Mouse (Mus musculus) cerebellum, adult 2 months (tissue): ENCODE measurements around the gene Fam163b. TPM values are rescaled to one million over a fixed set of nuclear protein-coding genes. Genes with fewer than 3 reads are reported as not detected.

Source experiments
- DNase-seq, 2 experiments: peaks; one replicate each; pipeline ENCODE4 v3.0.0; 2021
- H3K27ac ChIP-seq: fragments of 200-500 bp; 2 replicates; pipeline ENCODE4 v1.5.1; 2012; ENCODE audit warnings: low read length, control low read depth, inconsistent platforms; ENCODE audit not compliant: insufficient read depth
- H3K27me3 ChIP-seq: fragments of 200-500 bp; 2 replicates; pipeline ENCODE4 v1.6.1; 2012; ENCODE audit warnings: inconsistent platforms, mild to moderate bottlenecking, low read length, moderate library complexity; ENCODE audit not compliant: control insufficient read depth, insufficient read depth
- H3K4me1 ChIP-seq: fragments of 200-500 bp; 2 replicates; pipeline ENCODE4 v1.6.1; 2011; ENCODE audit warnings: low read length; ENCODE audit not compliant: control insufficient read depth, insufficient read depth
- H3K4me3 ChIP-seq: fragments of 200-500 bp; replicated peaks from 2 replicates; pipeline ENCODE3; 2011; ENCODE audit warnings: mild to moderate bottlenecking, low read depth, low read length, control low read depth; ENCODE audit not compliant: insufficient read depth
- CTCF ChIP-seq: fragments of 200-500 bp; IDR thresholded peaks from 2 replicates; pipeline ENCODE4 v1.5.1; 2011; ENCODE audit warnings: low read depth, mild to moderate bottlenecking, control low read depth, low read length, moderate library complexity, borderline replicate concordance; ENCODE audit not compliant: insufficient read depth
- POLR2A ChIP-seq: fragments of 200-500 bp; IDR thresholded peaks from 2 replicates; pipeline ENCODE4 v1.6.1; 2011; ENCODE audit warnings: low read length, control low read depth, borderline replicate concordance; ENCODE audit not compliant: insufficient read depth
- WGBS: fragments of 180-500 bp; shearing (Covaris S2); methylation state at CpG from one replicate; pipeline ENCODE4 v1.1.7; 2018; 5-methylcytosine and 5-hydroxymethylcytosine counted together
- polyA plus RNA-seq: library from polyadenylated mRNA; depleted of rRNA; stranded (reverse); fragments of >200 nt; gene quantifications from 2 replicates; pipeline ENCODE4 v1.2.3, GENCODE M21; 2012; rRNA removed

Gene Fam163b
- polyA plus RNA-seq, result 19.7 and 24.3 TPM in 2 replicates

- H3K4me3 ChIP-seq, result peak within 1 kb of the TSS; percentile 44
- no peaks in the 10 kb centered on the region for H3K4me1 ChIP-seq
- no peak within 1 kb of the TSS for H3K27ac ChIP-seq
- TF ChIP-seq CTCF, result no peak
- no peak for TF ChIP-seq POLR2A
- no peaks in the 10 kb centered on the region for H3K27me3 ChIP-seq
- peak; percentile 21 to 32 for DNase-seq
- 2% methylated on average over 62 of the region's 62 CpGs for WGBS
Observed at GRCm38 (mm10) chr2:27141950-27142693, at the start of gene Fam163b. Gene Fam163b, minus strand, starts transcription at chr2:27142491.

- no peaks in the 10 kb centered on the region for H3K4me1 ChIP-seq
- no peak overlapping the region for H3K27ac ChIP-seq
- no peaks in the 10 kb centered on the region for H3K27me3 ChIP-seq
- no peak overlapping the region for H3K4me3 ChIP-seq
- WGBS, result 73% methylated on average over 4 of the region's 4 CpGs
- DNase-seq, result no peak
- TF ChIP-seq CTCF, result no peak
- TF ChIP-seq POLR2A, result no peak
Observed at GRCm38 (mm10) chr2:27189994-27190393, 47.7 kb upstream of the Fam163b start.

DNA sequence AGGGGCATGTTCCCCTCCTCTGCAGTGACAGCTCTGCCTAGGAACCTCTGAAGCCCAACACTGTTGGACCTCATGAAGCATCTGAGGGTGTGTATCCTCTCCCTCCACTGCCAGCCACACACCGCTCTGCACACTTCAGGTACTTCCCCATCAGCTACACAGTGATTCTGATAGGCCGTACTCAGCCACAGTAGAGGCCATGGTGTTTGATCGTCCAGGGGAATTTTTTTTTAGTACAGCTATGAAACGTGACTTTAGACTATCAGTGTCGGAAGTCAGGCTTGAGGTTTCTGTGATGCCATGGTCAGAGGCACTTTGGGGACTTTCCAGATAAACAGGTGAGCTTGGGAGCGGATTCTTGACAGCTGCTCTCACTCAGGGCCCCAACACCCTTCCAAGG lies 45.2 kb upstream of the Fam163b start:
- H3K27ac ChIP-seq, result no peak overlapping the region
- no peak overlapping the region for H3K4me3 ChIP-seq
- H3K4me1 ChIP-seq, result peaks cover 4% of the 10 kb centered on the region; the same call in 1 of the 2 replicates
- DNase-seq, result no peak
- TF ChIP-seq CTCF (no peak), POLR2A (no peak)
- 86% methylated on average over 6 of the region's 6 CpGs for WGBS
- H3K27me3 ChIP-seq, result no peaks in the 10 kb centered on the region

- Histone ChIP-seq H3K4me3 (no peak overlapping the region), H3K27ac (no peak overlapping the region), H3K27me3 (no peaks in the 10 kb centered on the region), H3K4me1 (peaks cover 15% of the 10 kb centered on the region)
- WGBS, result 92% methylated on average over 12 of the region's 12 CpGs
- no peak for TF ChIP-seq CTCF
- no peak for TF ChIP-seq POLR2A
- no peak for DNase-seq
Observed at GRCm38 (mm10) chr2:27183734-27184133, 41.4 kb upstream of the Fam163b start.

DNA sequence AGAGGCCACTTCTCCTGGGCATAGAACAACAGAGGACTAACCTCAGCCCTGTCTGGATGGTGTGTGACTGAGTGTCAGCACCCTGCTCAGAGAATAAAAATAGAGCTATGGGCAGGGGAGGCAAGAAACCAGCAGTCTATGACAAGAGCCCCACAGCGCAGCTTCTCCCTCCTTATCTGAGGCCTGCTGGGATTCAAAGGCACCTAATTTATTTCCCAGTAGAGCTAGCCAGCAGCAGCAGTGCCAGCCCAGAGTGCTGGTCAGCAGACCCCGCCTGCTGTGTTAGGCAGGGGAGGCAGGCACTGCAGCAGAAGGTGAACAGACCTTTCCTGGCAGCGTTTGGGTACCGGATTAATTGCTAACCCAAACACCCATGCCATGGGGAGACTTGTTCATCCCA lies 39.6 kb upstream of the Fam163b start:
- Histone ChIP-seq H3K4me3 (no peak overlapping the region), H3K4me1 (peaks cover 15% of the 10 kb centered on the region), H3K27me3 (no peaks in the 10 kb centered on the region), H3K27ac (no peak overlapping the region)
- TF ChIP-seq CTCF (no peak), POLR2A (no peak)
- WGBS, result 33% methylated on average over 4 of the region's 4 CpGs
- DNase-seq, result peak; percentile 23 to 37

- WGBS, result 83% methylated on average over 8 of the region's 8 CpGs
- no peak for TF ChIP-seq CTCF
- TF ChIP-seq POLR2A, result no peak
- no peak for DNase-seq
- no peaks in the 10 kb centered on the region for H3K27me3 ChIP-seq
- H3K27ac ChIP-seq, result no peak overlapping the region
- H3K4me3 ChIP-seq, result no peak overlapping the region
- peaks cover 15% of the 10 kb centered on the region for H3K4me1 ChIP-seq
Observed at GRCm38 (mm10) chr2:27179101-27179500, 36.8 kb upstream of the Fam163b start.

DNA sequence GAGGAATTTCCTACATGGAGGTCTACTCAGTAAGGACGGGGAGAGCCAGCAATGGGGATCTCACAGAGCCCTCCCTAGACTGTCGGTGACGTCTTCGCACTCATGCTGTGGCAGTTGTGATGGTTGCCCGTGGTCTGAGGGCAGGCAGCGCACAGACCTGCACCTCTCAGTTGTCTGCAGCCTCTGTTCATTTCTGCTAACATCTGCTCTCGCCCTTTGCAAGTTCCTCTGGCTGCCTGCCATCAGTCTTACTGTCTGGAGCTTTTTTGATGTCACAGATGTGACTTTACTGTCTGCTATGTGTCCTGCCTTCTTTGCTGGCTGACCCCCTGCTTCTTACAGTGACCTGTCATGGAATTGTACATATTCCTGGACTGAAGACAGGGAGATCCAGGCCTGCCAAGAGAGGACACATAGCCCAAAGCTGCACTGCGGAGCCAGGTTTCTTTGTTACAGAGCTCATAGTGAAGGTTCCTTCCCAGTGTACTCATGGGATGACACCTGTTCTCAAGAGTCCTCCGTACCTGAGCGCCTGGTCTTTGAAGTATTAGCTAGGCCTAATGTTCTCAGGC lies 33.5 kb upstream of the Fam163b start:
- H3K27me3 ChIP-seq, result no peaks in the 10 kb centered on the region
- H3K4me3 ChIP-seq, result no peak overlapping the region
- DNase-seq, result no peak
- no peaks in the 10 kb centered on the region for H3K4me1 ChIP-seq
- 65% methylated on average over 10 of the region's 10 CpGs for WGBS
- H3K27ac ChIP-seq, result no peak overlapping the region
- no peak for TF ChIP-seq POLR2A

GRCm38 (mm10) chr2:27174242-27174641 lies 32.0 kb upstream of the Fam163b start:
- H3K4me3 ChIP-seq, result no peak overlapping the region
- 70% methylated on average over 2 of the region's 2 CpGs for WGBS
- no peak for TF ChIP-seq POLR2A
- TF ChIP-seq CTCF, result no peak
- DNase-seq, result no peak
- no peaks in the 10 kb centered on the region for H3K27me3 ChIP-seq
- H3K4me1 ChIP-seq, result no peaks in the 10 kb centered on the region
- no peak overlapping the region for H3K27ac ChIP-seq
